Mouse (Mus musculus) kidney, adult 2 months (tissue): ENCODE data around the gene Madd. TPM values are rescaled to one million over a fixed set of nuclear protein-coding genes. Genes with fewer than 3 reads are reported as not detected.

Experiments
- DNase-seq: peaks from one replicate; pipeline ENCODE4 v3.0.0; 2021
- H3K27ac ChIP-seq: fragments of 200-500 bp; 2 replicates; pipeline ENCODE4 v1.5.1; 2012; ENCODE audit warnings: low read depth, low read length, control low read depth, inconsistent platforms; ENCODE audit not compliant: insufficient read depth
- H3K27me3 ChIP-seq: fragments of 200-500 bp; replicated peaks from 2 replicates; pipeline ENCODE4 v1.6.1; 2012; ENCODE audit warnings: mild to moderate bottlenecking, moderate library complexity, low read length, inconsistent platforms; ENCODE audit not compliant: control insufficient read depth, insufficient read depth
- H3K36me3 ChIP-seq: fragments of 200-500 bp; 2 replicates; pipeline ENCODE4 v1.6.1; 2012; ENCODE audit warnings: mild to moderate bottlenecking, moderate library complexity, low read length, inconsistent platforms; ENCODE audit not compliant: control insufficient read depth, insufficient read depth
- H3K4me1 ChIP-seq: fragments of 200-500 bp; 2 replicates; pipeline ENCODE4 v1.6.1; 2011; ENCODE audit warnings: low read length; ENCODE audit not compliant: control insufficient read depth, insufficient read depth
- H3K4me3 ChIP-seq: fragments of 200-500 bp; 2 replicates; pipeline ENCODE4 v1.5.1; 2011; ENCODE audit warnings: mild to moderate bottlenecking, low read depth, low read length, control low read depth; ENCODE audit not compliant: insufficient read depth
- CTCF ChIP-seq: fragments of 200-500 bp; conservative IDR thresholded peaks from 2 replicates; pipeline ENCODE4 v1.5.1; 2011; ENCODE audit warnings: low read depth, mild to moderate bottlenecking, control low read depth, low read length, moderate library complexity, mixed read lengths; ENCODE audit not compliant: insufficient read depth, insufficient read length
- POLR2A ChIP-seq: fragments of 200-500 bp; IDR thresholded peaks from one replicate; pipeline ENCODE4 v1.6.1; 2011; ENCODE audit warnings: low read depth, low read length, control low read depth
- WGBS: fragments of 180-500 bp; shearing (Covaris S2); methylation state at CpG from one replicate; pipeline ENCODE4 v1.1.7; 2018; 5-methylcytosine and 5-hydroxymethylcytosine counted together
- polyA plus RNA-seq: library from polyadenylated mRNA; depleted of rRNA; stranded (reverse); fragments of >200 nt; gene quantifications from 2 replicates; pipeline ENCODE4 v1.2.3, GENCODE M21; 2012

Gene Madd
- polyA plus RNA-seq, 1 experiment, result 14.7 TPM

GRCm38 (mm10) chr2:91157002-91157752, 26.5 kb downstream of the Madd start:
- peaks cover 4% of the 10 kb centered on the region; the same call in 1 of the 2 replicates for H3K36me3 ChIP-seq
- no peak overlapping the region for H3K4me3 ChIP-seq
- H3K27ac ChIP-seq, result no peak overlapping the region
- H3K4me1 ChIP-seq, result no peaks in the 10 kb centered on the region
- no peak for DNase-seq
- H3K27me3 ChIP-seq, result no peaks in the 10 kb centered on the region
- 56% methylated on average over 6 of the region's 6 CpGs for WGBS
- TF ChIP-seq POLR2A (no peak), CTCF (no peak)

DNA sequence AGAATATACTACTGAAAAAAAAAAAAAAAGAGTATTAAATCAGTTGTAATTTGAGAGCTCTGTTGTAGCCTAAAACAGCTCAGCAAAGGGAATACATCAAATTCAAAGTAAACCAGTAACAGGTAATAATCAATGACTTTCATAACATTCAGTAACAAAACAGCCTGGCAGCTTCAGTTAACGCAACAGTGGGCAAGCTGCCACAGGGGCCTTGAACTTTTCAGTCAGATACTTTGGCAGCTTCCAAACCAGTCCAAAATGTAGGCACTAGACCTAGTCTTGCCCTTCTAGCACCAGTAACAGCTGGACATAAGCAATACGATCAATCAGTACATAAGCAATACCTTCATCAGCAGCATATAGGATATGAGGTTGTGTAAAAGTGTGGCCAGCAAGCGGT, 29.5 kb downstream of the Madd start:
- WGBS, result 95% methylated on average over 3 of the region's 3 CpGs
- no peak overlapping the region for H3K27ac ChIP-seq
- H3K4me3 ChIP-seq, result no peak overlapping the region
- DNase-seq, result no peak
- peaks cover 4% of the 10 kb centered on the region for H3K36me3 ChIP-seq
- TF ChIP-seq POLR2A (no peak), CTCF (no peak)
- H3K27me3 ChIP-seq, result no peaks in the 10 kb centered on the region
- no peaks in the 10 kb centered on the region for H3K4me1 ChIP-seq

DNA sequence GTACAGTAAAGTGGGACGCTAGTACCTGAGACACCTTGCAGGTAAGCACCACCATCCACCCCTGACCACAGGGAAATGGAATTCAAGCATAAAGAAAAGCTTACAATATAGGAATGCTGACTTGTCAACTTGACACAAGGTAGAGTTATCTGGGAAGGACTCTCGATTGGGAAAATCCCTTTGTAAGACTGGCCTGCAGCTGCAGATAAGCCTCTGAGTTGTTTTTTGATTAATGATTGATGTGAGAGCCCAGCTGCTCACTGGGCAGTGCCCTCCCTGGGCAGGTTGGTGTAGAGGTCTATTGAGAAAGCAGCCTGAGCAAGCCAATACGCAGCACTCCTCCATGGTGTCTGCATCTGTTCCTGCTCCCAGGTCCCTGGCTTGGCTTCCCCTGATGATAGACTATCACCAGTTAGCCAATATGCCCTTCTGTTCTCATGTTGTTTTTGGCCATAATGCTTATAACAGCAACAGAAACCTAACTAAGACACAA, 30.7 kb downstream of the Madd start:
- H3K4me3 ChIP-seq, result no peak overlapping the region
- peaks cover 1% of the 10 kb centered on the region for H3K36me3 ChIP-seq
- H3K4me1 ChIP-seq, result no peaks in the 10 kb centered on the region
- no peak for TF ChIP-seq POLR2A
- no peak for TF ChIP-seq CTCF
- H3K27me3 ChIP-seq, result no peaks in the 10 kb centered on the region
- 59% methylated on average over 3 of the region's 3 CpGs for WGBS
- DNase-seq, result no peak
- H3K27ac ChIP-seq, result no peak overlapping the region

GRCm38 (mm10) chr2:91151331-91151730, 32.3 kb downstream of the Madd start:
- H3K4me1 ChIP-seq, result no peaks in the 10 kb centered on the region
- no peaks in the 10 kb centered on the region for H3K27me3 ChIP-seq
- H3K27ac ChIP-seq, result no peak overlapping the region
- no peak for DNase-seq
- H3K36me3 ChIP-seq, result peaks cover 1% of the 10 kb centered on the region
- H3K4me3 ChIP-seq, result no peak overlapping the region
- TF ChIP-seq CTCF (no peak), POLR2A (no peak)
- WGBS, result 91% methylated on average over 1 of the region's 1 CpGs

GRCm38 (mm10) chr2:91148101-91148500, 35.5 kb downstream of the Madd start:
- Histone ChIP-seq H3K36me3 (peaks cover 1% of the 10 kb centered on the region), H3K27me3 (no peaks in the 10 kb centered on the region), H3K4me3 (no peak overlapping the region), H3K27ac (no peak overlapping the region), H3K4me1 (no peaks in the 10 kb centered on the region)
- DNase-seq, result no peak
- no peak for TF ChIP-seq CTCF
- no peak for TF ChIP-seq POLR2A

DNA sequence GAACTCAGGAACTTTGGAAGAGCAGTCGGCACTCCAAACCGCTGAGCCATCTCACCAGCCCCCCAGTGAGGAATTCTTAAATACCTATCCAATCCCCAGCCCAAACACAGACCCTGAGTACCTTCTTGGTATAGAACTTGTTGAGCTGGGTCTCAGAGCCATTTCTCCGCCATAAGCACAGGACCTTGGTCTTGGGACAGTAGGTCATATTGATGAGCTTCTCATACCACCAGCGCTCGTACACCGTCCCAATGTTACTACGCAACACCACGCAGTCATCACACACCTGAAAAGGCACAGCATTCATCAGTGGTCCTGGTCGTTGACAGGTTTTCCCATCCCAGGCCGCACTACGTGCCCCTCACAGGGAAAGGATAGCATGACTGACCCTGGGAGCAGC, 40.2 kb downstream of the Madd start:
- 97% methylated on average over 11 of the region's 11 CpGs for WGBS
- H3K27ac ChIP-seq, result no peak overlapping the region
- H3K4me3 ChIP-seq, result no peak overlapping the region
- H3K27me3 ChIP-seq, result no peaks in the 10 kb centered on the region
- H3K36me3 ChIP-seq, result no peaks in the 10 kb centered on the region
- no peaks in the 10 kb centered on the region for H3K4me1 ChIP-seq
- no peak for DNase-seq
- no peak for TF ChIP-seq POLR2A
- no peak for TF ChIP-seq CTCF

GRCm38 (mm10) chr2:91142920-91143319, 40.7 kb downstream of the Madd start:
- Histone ChIP-seq H3K36me3 (no peaks in the 10 kb centered on the region), H3K27me3 (no peaks in the 10 kb centered on the region), H3K27ac (no peak overlapping the region), H3K4me1 (no peaks in the 10 kb centered on the region), H3K4me3 (no peak overlapping the region)
- 90% methylated on average over 6 of the region's 6 CpGs for WGBS
- DNase-seq, result no peak
- TF ChIP-seq CTCF (no peak), POLR2A (no peak)

- TF ChIP-seq POLR2A (no peak), CTCF (no peak)
- Histone ChIP-seq H3K27ac (no peak overlapping the region), H3K4me3 (no peak overlapping the region), H3K36me3 (no peaks in the 10 kb centered on the region), H3K4me1 (no peaks in the 10 kb centered on the region), H3K27me3 (no peaks in the 10 kb centered on the region)
- 83% methylated on average over 8 of the region's 8 CpGs for WGBS
- no peak for DNase-seq
Observed at GRCm38 (mm10) chr2:91139764-91140163, 43.9 kb downstream of the Madd start.
